Mouse (Mus musculus) cerebellum, adult 9-11 months (tissue): ENCODE data around the gene Gm20388.

Source experiments
- DNase-seq: peaks from one replicate; pipeline ENCODE4 v3.0.0; 2022

Gm20388 gene

GRCm38 (mm10) chr8:122685097-122685861, 2774.6 kb downstream of the Gm20388 start:
- peak; percentile 81 for DNase-seq

DNA sequence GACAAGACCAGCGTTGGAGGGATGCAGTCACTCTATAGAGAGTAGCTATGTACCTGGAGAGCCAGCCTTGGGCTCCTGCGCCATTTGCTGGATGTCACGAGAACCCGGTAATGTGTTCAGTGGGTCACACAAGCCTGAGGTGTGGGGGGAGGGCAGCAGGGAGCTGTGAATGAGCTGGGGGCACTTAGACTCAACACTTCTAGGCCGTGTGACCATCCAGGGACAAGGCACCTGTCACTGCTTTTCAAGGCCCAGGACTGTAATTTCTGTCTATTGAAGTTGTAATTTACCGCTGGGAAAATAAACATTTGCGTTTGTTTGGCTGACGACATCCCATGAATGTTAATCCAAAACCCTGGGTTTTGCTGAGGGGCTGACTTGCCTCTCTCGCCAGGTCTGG, 2776.2 kb downstream of the Gm20388 start:
- no peak for DNase-seq

GRCm38 (mm10) chr8:122689315-122689714, 2778.7 kb downstream of the Gm20388 start:
- no peak for DNase-seq

- DNase-seq, result peak; percentile 34
Observed at GRCm38 (mm10) chr8:122691018-122691417, 2780.4 kb downstream of the Gm20388 start.

DNA sequence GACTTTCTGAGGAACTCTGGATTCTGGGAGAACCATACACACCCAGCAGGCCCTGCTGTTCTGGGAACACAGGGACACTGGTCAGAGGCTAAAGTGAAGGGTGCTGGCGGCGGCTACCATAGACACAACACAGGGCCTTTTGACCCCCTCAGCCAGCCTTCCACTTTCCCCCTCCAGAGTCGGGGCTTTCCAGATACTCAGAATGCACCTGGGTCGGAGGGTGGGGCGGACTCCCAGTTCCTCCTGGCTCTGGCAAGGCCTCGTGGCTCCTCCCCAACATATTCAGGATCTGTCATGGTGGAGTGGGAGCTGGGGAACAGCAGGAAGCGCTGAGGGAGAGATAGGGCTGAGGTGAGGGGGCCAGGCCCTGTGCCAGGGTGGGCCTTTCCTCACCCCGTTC, 2781.5 kb downstream of the Gm20388 start:
- DNase-seq, result no peak

DNA sequence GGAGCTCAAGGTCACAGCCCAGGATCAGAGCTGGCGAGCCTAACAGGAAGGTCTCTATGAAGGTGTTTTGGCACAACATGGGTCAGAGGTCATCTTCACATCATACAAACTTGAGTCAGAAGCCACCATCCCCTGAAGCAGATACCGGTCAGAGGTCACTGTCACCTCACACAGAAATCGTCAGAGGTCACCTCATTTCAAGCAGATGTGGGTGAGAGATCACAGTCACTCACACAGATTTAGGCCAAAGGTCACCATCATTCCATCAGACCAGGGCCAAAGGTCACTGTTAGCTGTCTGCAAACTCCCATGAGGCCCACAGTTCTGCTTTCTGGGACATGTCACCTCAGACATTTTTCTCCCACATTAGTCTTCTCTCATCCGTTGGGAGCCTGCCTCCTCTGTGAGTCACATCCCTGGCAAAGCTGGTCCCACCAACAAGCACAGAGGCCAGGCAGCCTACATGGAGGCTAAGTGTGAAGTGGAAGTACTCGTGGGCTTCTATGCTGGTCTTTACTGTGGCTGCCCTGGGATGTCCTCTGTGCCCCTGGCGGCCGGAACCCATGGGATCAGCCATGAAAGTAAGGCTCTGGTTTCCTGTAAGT, 2784.9 kb downstream of the Gm20388 start:
- no peak for DNase-seq

DNA sequence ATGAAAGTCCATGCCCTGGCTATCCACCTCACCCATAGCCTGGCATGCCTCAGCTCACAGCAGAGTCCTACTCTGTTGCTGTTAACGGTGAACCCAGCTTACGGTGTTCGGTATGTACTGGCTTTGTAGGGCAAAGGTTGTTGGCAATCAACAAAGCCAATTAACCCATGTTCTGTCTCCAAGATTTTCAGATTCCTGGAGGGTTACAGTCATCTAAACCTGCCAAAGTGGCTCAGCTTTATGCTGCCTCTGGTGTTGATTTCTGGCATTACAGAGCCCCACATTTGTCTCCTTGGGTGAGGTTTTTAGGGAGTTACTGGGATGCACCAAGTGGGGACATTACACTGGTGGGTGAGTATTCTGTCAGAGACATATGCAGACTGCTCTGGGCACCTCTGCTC, 2786.5 kb downstream of the Gm20388 start:
- DNase-seq, result peak; percentile 60

DNA sequence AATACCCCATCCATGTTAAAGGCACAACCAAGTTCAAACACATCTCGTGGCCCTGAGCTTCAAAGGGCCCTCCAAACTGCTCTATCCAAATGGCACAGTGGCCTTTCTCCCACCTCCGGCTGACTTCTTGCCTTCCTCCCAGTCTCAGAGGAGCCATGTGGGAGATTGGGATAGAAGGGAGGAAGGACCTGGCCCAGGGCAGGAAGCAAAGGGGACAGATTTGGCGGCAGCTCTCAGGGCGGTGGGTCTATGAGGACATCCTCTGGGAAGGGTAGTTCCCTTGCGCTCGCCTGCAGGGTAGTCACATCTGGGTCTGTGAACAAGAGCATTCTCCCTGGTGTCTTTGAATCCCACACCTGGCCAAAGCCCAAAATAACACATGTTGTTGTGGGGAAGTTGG, 2786.9 kb downstream of the Gm20388 start:
- DNase-seq, result no peak

- DNase-seq, result no peak
Observed at GRCm38 (mm10) chr8:122698254-122698768, 2787.7 kb downstream of the Gm20388 start.

DNA sequence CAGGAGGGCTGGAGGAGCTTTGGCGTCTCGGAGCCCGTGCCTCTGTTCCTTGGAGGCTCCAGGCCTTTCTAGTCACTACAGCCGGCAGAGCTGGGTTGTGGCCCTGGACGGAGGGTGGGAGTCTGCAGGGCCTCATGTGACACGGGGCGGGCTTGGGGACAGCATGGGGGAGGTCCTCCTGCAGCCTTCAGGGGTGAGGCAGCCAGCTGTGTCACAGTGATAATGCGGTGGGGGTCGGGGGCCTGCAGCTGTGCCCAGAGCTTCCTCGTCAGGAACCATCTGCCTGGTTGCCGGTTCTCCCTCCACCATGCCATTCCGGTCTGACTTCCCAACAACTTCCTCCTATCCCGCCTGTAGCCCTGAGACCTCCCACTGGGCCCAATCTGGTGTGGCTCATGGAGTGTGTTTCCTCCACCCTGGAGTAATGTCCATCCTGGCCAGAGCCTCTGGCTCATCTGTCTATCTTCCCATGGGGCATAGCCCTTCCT, 2788.4 kb downstream of the Gm20388 start, which contains the start of gene Cbfa2t3:
Gene Cbfa2t3 (minus strand): TSS at position 105 of the 488 bp plus-strand sequence.
- DNase-seq, result peak; percentile 47

DNA sequence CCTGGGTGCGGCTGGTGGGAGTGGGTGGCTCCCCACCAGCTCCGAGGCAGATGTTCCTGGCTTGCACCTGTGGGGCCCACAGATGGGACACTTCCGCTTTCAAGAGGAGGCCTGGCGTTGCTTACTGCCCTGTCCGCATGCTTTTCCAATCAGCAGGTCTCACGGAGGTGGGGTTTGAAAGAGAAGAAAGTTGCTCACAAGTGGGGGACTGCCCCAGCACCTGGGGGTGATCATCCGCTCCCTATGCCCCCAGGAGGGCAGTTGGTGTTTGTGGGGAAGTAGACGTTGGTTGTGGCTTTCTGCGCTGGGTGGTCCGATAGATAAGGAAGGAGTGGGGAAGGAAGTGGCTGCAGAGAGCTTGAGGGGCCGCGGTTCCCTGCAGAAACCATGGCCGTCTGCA, 2790.0 kb downstream of the Gm20388 start:
- DNase-seq, result no peak

DNA sequence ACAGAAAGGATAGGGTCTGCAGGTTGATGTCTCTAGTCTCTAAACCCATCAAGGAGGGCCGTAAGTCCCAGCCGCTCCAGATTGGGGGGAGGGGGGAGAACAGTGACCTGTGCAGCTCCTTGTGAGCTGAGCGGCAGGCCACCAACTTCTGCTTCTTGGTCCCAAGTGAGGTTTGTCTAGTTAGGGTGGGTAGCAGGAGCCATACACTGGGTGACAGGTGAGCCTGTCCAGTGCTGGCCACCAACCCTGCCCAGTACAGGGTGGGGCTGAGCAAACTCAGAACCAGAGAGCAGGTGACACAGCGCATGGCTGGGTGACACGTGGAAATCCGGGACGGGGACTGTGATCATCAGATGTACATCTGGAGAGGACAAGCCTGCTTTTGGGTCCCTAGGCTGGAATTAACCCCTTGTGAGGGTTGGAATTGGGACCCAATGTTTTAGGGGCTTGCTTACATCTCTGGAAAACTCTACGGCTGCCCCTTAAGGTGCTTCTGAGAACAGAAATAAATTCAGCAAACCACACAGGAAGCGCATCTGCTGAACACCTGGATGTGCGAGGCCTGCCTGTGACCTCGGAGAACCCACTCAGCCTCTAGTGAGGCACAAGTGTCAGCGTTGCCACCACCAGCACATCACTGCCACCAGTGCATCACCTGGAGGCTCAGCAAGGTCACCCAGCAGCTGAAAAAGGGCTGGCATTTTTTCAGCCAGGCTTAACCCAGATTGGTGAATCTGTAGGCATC, 2791.0 kb downstream of the Gm20388 start:
- no peak for DNase-seq

- no peak for DNase-seq
Observed at GRCm38 (mm10) chr8:122702301-122702941, 2791.8 kb downstream of the Gm20388 start.

GRCm38 (mm10) chr8:122702957-122703356, 2792.3 kb downstream of the Gm20388 start:
- no peak for DNase-seq

DNA sequence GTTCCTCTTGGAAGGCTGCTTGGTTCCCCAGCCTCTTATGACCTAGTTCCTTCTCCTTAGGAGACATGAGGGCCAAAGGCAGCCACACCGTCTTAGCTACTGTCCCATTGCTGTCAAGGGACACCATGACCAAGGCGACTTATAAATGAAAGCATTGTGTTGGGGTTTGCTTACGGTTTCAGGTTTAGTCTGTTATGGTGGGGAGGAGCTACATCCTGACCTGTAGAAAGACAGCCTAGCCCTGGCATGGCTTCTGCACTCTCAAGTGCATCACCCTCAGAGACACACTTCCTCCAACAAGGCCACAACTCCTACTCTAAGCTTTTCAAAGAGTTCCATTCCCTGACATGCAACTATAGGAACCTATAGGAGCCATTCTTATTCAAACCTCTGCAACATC, 2794.0 kb downstream of the Gm20388 start:
- DNase-seq, result no peak

DNA sequence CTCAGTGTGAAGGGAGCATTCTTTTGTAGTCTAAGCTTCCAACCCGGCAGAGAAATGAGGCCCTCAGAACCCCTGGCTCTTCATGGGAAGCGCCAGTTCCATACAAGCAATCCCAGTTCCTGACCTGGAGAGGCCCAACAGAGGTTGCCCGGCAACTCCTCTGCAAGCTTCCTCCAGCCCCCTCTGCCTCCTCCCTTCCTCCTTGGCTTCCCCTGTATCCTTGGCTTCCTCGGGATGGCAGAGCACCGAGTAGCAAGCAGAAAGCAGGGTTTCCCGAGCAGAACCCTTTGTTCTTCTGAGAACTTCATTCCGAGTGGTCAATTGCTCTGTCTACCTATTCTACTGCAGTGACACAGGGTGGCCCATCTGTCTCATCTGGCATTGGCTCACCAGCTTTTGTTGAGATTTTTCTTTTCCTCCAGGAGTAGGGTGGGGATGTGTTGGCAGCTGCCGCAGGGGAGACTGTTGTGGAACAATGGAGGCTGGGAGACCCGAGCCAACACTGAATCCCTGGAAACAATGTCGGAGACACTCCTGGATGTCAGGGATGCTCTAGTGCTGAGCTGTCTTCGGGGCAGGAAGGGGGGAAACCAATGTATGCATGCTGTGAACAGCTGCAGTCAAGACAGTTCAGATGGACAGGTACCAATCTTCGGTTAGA, 2795.4 kb downstream of the Gm20388 start:
- no peak for DNase-seq

DNA sequence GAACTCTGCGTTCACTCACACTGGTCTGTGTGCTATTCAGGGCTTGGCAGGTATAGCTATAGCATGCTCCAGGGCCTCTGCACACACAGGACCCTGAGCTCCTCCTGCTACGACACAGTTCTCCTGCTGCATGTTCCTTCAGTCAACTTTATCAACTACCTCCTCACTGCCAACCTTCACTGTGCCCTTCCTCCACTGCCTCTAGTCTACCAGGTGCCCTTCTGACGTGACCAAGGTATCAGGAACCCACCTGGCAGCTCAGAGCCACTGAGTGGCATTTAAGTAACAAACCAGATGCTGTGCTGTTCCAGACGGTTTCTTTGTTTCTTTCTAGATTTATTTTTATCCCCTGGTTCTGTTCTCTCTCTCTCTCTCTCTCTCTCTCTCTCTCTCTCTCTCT, 2796.5 kb downstream of the Gm20388 start:
- DNase-seq, result no peak

- DNase-seq, result peak; percentile 78
Observed at GRCm38 (mm10) chr8:122709340-122710111, 2798.9 kb downstream of the Gm20388 start.

DNA sequence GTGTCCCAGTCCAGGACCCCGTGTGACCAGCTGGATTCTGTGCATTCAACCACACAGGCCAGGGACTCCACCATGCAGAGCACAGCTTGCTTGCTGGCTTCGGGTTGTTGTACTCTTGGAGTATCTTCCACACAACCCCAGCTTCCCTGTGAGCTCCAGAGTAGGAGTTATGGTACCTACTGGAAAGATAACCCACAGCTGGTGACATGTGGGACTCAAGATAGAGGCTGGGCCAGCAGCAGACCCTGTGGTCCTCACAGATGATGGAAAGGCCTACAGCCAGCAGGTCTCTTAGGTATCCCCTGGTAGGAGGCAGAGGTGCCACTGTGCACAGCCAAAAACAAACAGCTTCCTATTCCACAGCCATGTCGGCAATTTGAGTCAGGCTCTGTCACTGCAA, 2800.8 kb downstream of the Gm20388 start:
- no peak for DNase-seq

GRCm38 (mm10) chr8:122711891-122712365, 2801.3 kb downstream of the Gm20388 start:
- no peak for DNase-seq

DNA sequence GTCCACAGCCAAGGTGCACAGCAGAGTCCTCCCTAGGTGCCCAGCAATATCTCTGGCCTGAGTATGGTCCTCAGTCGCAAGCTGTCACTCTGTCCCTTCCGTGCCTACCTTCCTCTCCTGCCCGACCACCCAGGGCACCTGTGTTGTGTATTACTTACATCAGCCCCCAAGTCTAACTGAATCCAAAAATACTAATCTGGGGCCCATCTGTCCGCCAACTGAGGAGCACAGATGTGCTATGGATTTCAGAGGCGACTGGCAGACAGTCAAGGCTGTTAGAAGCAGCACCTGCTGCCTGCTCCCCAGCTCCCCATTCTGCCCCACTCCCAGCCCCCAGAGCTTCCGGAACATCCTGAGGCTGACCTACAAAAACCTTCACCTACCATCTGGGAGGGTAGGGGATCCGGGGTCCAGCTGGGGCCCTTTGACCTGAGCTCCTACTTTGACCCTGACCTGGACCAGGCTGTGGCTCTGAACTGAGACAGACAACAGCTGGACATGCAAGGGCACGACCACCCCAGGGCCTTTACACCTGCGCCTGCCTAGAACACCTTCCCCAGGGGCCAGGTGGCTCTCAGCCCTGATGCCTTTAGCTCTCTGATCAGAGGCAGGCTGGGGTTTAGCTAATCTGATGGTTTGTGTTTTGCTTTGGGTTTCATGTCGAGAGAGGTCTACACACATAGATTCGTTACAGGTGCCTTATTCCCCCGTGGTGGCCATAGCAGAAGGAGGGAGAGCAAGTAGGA, 2801.9 kb downstream of the Gm20388 start:
- DNase-seq, result no peak
